Mouse (Mus musculus): ENCODE data around the gene Gm813. TPM values are rescaled to one million over a fixed set of nuclear protein-coding genes. Genes with fewer than 3 reads are reported as not detected.

The Gm813 gene
- total RNA-seq, 1 experiment, result not detected

DNA sequence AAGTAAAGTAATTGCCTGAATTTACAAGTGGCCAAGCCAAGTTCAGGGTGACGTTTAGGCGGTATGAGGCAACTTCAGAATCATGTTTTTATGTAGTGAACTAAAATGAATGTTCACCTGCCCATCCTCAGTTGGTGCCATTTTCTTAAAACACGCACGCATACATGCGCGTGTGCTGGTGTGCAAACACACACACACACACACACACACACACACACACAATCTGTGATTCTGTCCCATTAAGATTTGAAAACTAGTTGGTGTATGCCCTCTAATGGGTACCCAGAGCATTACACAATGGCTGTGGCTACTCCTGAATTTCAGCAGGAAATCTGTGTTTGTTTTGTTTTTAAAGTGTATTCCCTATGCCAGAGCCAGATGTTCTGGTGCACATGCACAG is 7.2 kb upstream of the Gm813 start:
- H3K36me3 ChIP-seq (ENCODE audit: control insufficient read depth, insufficient read depth, low read length, poor library complexity, severe bottlenecking), result no peaks in the 10 kb centered on the region
- no peaks in the 10 kb centered on the region for H3K9me3 ChIP-seq (ENCODE audit: control insufficient read depth, insufficient read depth, low read depth, low read length)
- no peak overlapping the region for H3K9ac ChIP-seq (ENCODE audit: insufficient read depth, low read depth, low read length, poor library complexity, severe bottlenecking)
- no peak for DNase-seq (ENCODE audit: low read depth, low spot score)
- H3K4me3 ChIP-seq (ENCODE audit: insufficient read depth in 1 of 2, low read depth in 1 of 2, low read length in 2 of 2, poor library complexity in 1 of 2, severe bottlenecking in 1 of 2), result no peak overlapping the region
- peaks cover 3 to 4% of the 10 kb centered on the region in 2 experiments; a peak in 3 of 4 replicates for H3K4me1 ChIP-seq (ENCODE audit: control insufficient read depth in 2 of 2, insufficient read depth in 2 of 2, low read length in 2 of 2, poor library complexity in 1 of 2)
- TF ChIP-seq ZNF384 (IDR thresholded peaks at IDR 0.05; ENCODE audit: low read depth, low read length), result no peak
- peak; percentile 41; the same call in 1 of the 2 replicates for TF ChIP-seq ZC3H11A (IDR thresholded peaks at IDR 0.05; ENCODE audit: borderline replicate concordance, low read depth, low read length)
- H3K27ac ChIP-seq (ENCODE audit: insufficient read depth, low read depth, low read length, poor library complexity, severe bottlenecking), result no peak overlapping the region
- in situ Hi-C loops (cut with MboI; ENCODE audit: low sequenced_read_pairs in 2 of 2, unreplicated experiment in 2 of 2), result loop anchor here in 1 of 2 experiments (5.0 kb wide), 1 partner anchor 162 kb away; no protein-coding TSS in a partner anchor

DNA sequence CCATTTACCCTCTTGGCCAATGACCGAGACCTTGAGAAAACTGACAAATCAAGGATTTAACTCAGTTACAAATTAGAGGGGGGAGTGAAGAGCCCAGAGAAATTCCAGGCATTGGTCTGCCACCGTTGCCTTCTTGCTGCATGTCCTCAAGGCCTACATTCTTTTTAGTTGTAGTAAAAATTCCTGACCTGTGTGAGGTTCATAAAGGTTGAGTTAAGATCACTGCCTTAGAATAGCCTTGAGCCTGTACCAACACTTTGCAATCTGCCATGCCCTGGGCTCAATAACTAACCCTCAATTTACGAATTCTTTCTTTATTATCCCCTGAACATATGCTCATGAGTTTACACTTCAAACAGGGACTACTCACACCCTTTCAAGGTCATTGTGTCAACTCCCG is 6.3 kb upstream of the Gm813 start:
- DNase-seq (ENCODE audit: low read depth, low spot score), result no peak
- in situ Hi-C loops (cut with MboI; ENCODE audit: low sequenced_read_pairs in 2 of 2, unreplicated experiment in 2 of 2), result loop anchor here in 1 of 2 experiments (5.0 kb wide), 1 partner anchor 161 kb away; no protein-coding TSS in a partner anchor
- no peak for TF ChIP-seq ZC3H11A (IDR thresholded peaks at IDR 0.05; ENCODE audit: borderline replicate concordance, low read depth, low read length)
- no peak for TF ChIP-seq ZNF384 (IDR thresholded peaks at IDR 0.05; ENCODE audit: low read depth, low read length)
- TF ChIP-seq CHD2 (IDR thresholded peaks at IDR 0.05; ENCODE audit: low read depth, low read length), result no peak
- no peak for TF ChIP-seq HCFC1 (IDR thresholded peaks at IDR 0.05; ENCODE audit: borderline replicate concordance, insufficient read depth, low read length)
- TF ChIP-seq MAFK (IDR thresholded peaks at IDR 0.05; ENCODE audit: insufficient read depth, low read depth, low read length), result no peak
- peaks cover 3 to 4% of the 10 kb centered on the region in 2 experiments; a peak in 3 of 4 replicates for H3K4me1 ChIP-seq (ENCODE audit: control insufficient read depth in 2 of 2, insufficient read depth in 2 of 2, low read length in 2 of 2, poor library complexity in 1 of 2)
- no peaks in the 10 kb centered on the region for H3K9me3 ChIP-seq (ENCODE audit: control insufficient read depth, insufficient read depth, low read depth, low read length)
- H3K36me3 ChIP-seq (ENCODE audit: control insufficient read depth, insufficient read depth, low read length, poor library complexity, severe bottlenecking), result no peaks in the 10 kb centered on the region
- no peak overlapping the region for H3K9ac ChIP-seq (ENCODE audit: insufficient read depth, low read depth, low read length, poor library complexity, severe bottlenecking)
- H3K4me3 ChIP-seq (ENCODE audit: insufficient read depth in 1 of 2, low read depth in 1 of 2, low read length in 2 of 2, poor library complexity in 1 of 2, severe bottlenecking in 1 of 2), result no peak overlapping the region
- H3K27ac ChIP-seq (ENCODE audit: insufficient read depth, low read depth, low read length, poor library complexity, severe bottlenecking), result no peak overlapping the region

DNA sequence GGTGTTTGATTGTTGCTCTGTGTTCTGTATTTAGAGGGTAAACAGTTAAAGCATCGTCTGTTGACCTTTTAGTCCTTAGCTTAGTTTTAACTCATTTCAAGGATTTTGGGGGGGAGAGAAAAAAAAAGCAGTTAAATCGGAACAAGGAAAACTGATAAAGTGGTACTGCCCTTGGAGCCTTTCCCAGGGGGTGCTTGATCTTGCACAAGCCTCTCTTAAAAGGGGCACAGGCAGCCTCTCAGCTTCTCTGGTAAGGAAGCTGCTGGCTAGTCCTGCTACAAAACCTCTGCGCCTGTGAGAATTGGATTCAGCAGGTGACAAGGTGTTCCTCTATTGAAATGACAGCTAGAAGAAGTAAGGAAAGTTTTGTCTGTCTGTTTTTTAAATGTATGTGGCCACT is 5.6 kb upstream of the Gm813 start:
- no peaks in the 10 kb centered on the region for H3K9me3 ChIP-seq (ENCODE audit: control insufficient read depth, insufficient read depth, low read depth, low read length)
- H3K27ac ChIP-seq (ENCODE audit: insufficient read depth, low read depth, low read length, poor library complexity, severe bottlenecking), result no peak overlapping the region
- H3K36me3 ChIP-seq (ENCODE audit: control insufficient read depth, insufficient read depth, low read length, poor library complexity, severe bottlenecking), result no peaks in the 10 kb centered on the region
- H3K4me3 ChIP-seq (ENCODE audit: insufficient read depth in 1 of 2, low read depth in 1 of 2, low read length in 2 of 2, poor library complexity in 1 of 2, severe bottlenecking in 1 of 2), result no peak overlapping the region
- peaks cover 3 to 4% of the 10 kb centered on the region in 2 experiments; a peak in 3 of 4 replicates for H3K4me1 ChIP-seq (ENCODE audit: control insufficient read depth in 2 of 2, insufficient read depth in 2 of 2, low read length in 2 of 2, poor library complexity in 1 of 2)
- DNase-seq (ENCODE audit: low read depth, low spot score), result no peak
- no peak overlapping the region for H3K9ac ChIP-seq (ENCODE audit: insufficient read depth, low read depth, low read length, poor library complexity, severe bottlenecking)
- in situ Hi-C loops (cut with MboI; ENCODE audit: low sequenced_read_pairs in 2 of 2, unreplicated experiment in 2 of 2), result loop anchor here in 1 of 2 experiments (5.0 kb wide), 1 partner anchor 160 kb away; no protein-coding TSS in a partner anchor
- TF ChIP-seq MAFK (IDR thresholded peaks at IDR 0.05; ENCODE audit: insufficient read depth, low read depth, low read length) (no peak), ZC3H11A (IDR thresholded peaks at IDR 0.05; ENCODE audit: borderline replicate concordance, low read depth, low read length) (no peak), CHD2 (IDR thresholded peaks at IDR 0.05; ENCODE audit: low read depth, low read length) (no peak), ZNF384 (IDR thresholded peaks at IDR 0.05; ENCODE audit: low read depth, low read length) (no peak), HCFC1 (IDR thresholded peaks at IDR 0.05; ENCODE audit: borderline replicate concordance, insufficient read depth, low read length) (no peak)

DNA sequence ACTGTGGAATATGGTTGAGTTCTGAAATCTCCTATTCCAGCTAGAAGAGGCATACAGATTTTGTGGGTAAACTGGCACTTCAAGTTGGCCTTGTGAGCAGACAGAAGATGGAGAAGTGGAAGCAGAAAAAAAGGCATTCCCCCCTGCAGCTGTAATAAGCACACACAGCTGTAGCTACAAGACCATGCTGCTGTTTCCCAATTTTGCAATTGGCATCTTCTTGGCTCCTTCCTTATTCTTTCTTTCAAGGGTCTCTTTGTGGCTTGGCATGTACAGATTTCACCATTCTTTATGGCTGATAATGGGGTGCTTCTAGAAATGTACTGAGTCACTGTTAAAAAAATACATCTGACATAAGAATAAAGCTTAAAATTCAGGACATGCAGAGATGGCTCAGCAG is 568 bp upstream of the Gm813 start:
- H3K27ac ChIP-seq (ENCODE audit: insufficient read depth, low read depth, low read length, poor library complexity, severe bottlenecking), result no peak overlapping the region
- peaks cover 3 to 6% of the 10 kb centered on the region in 2 experiments; a peak in 3 of 4 replicates for H3K4me1 ChIP-seq (ENCODE audit: control insufficient read depth in 2 of 2, insufficient read depth in 2 of 2, low read length in 2 of 2, poor library complexity in 1 of 2)
- TF ChIP-seq MAFK (IDR thresholded peaks at IDR 0.05; ENCODE audit: insufficient read depth, low read depth, low read length) (no peak), ZC3H11A (IDR thresholded peaks at IDR 0.05; ENCODE audit: borderline replicate concordance, low read depth, low read length) (no peak), HCFC1 (IDR thresholded peaks at IDR 0.05; ENCODE audit: borderline replicate concordance, insufficient read depth, low read length) (no peak), ZNF384 (IDR thresholded peaks at IDR 0.05; ENCODE audit: low read depth, low read length) (no peak), CHD2 (IDR thresholded peaks at IDR 0.05; ENCODE audit: low read depth, low read length) (no peak)
- no peaks in the 10 kb centered on the region for H3K9me3 ChIP-seq (ENCODE audit: control insufficient read depth, insufficient read depth, low read depth, low read length)
- in situ Hi-C loops (cut with MboI; ENCODE audit: low sequenced_read_pairs in 2 of 2, unreplicated experiment in 2 of 2), result no loop called here
- DNase-seq (ENCODE audit: low read depth, low spot score), result no peak
- H3K36me3 ChIP-seq (ENCODE audit: control insufficient read depth, insufficient read depth, low read length, poor library complexity, severe bottlenecking), result no peaks in the 10 kb centered on the region
- no peak overlapping the region for H3K9ac ChIP-seq (ENCODE audit: insufficient read depth, low read depth, low read length, poor library complexity, severe bottlenecking)
- H3K4me3 ChIP-seq (ENCODE audit: insufficient read depth in 1 of 2, low read depth in 1 of 2, low read length in 2 of 2, poor library complexity in 1 of 2, severe bottlenecking in 1 of 2), result no peak overlapping the region

DNA sequence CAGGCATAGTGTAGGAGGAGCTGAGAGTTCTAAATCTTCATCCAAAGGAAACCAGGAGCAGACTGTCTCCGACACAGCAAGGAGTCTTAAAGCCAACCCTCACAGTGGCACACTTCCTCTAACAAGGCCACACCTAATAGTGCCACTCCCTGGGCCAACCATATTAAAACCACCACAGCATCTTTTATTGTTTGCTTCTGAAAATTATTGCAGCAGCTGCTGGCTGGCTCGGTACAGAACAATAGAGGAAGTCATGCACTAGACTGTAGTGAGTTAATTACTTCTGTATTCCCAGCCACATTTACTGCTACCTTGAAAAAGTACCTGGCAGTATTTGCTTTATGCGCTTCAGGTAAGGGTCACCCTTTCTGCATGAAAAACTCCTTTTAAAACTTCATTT is 3.8 kb downstream of the Gm813 start:
- H3K27ac ChIP-seq (ENCODE audit: insufficient read depth, low read depth, low read length, poor library complexity, severe bottlenecking), result no peak overlapping the region
- in situ Hi-C loops (cut with MboI; ENCODE audit: low sequenced_read_pairs in 2 of 2, unreplicated experiment in 2 of 2), result no loop called here

More for the DNA sequence above, 3.8 kb downstream of the Gm813 start:
- no peaks in the 10 kb centered on the region for H3K9me3 ChIP-seq (ENCODE audit: control insufficient read depth, insufficient read depth, low read depth, low read length)
- no peak for TF ChIP-seq MAFK (IDR thresholded peaks at IDR 0.05; ENCODE audit: insufficient read depth, low read depth, low read length)
- no peak for TF ChIP-seq ZNF384 (IDR thresholded peaks at IDR 0.05; ENCODE audit: low read depth, low read length)
- TF ChIP-seq HCFC1 (IDR thresholded peaks at IDR 0.05; ENCODE audit: borderline replicate concordance, insufficient read depth, low read length), result no peak
- TF ChIP-seq CHD2 (IDR thresholded peaks at IDR 0.05; ENCODE audit: low read depth, low read length), result no peak
- no peak for TF ChIP-seq ZC3H11A (IDR thresholded peaks at IDR 0.05; ENCODE audit: borderline replicate concordance, low read depth, low read length)
- H3K4me3 ChIP-seq (ENCODE audit: insufficient read depth in 1 of 2, low read depth in 1 of 2, low read length in 2 of 2, poor library complexity in 1 of 2, severe bottlenecking in 1 of 2), result no peak overlapping the region
- DNase-seq (ENCODE audit: low read depth, low spot score), result no peak
- no peak overlapping the region for H3K9ac ChIP-seq (ENCODE audit: insufficient read depth, low read depth, low read length, poor library complexity, severe bottlenecking)
- H3K4me1 ChIP-seq (ENCODE audit: control insufficient read depth in 2 of 2, insufficient read depth in 2 of 2, low read length in 2 of 2, poor library complexity in 1 of 2), result peaks cover 0 to 2% of the 10 kb centered on the region in 2 experiments; a peak in 1 of 4 replicates
- H3K36me3 ChIP-seq (ENCODE audit: control insufficient read depth, insufficient read depth, low read length, poor library complexity, severe bottlenecking), result no peaks in the 10 kb centered on the region
